Mouse (Mus musculus) liver, adult 2 months (tissue): ENCODE results near the gene Pdk2.

Experiments
- CTCF ChIP-seq: fragments of 200-500 bp; IDR thresholded peaks from 2 replicates; pipeline ENCODE4 v1.5.1; 2011; ENCODE audit warnings: low read depth, low read length, control low read depth
- POLR2A ChIP-seq: fragments of 200-500 bp; IDR thresholded peaks from 2 replicates; pipeline ENCODE4 v1.6.1; 2011; ENCODE audit warnings: low read length, control low read depth; ENCODE audit not compliant: insufficient read depth; ENCODE audit errors: extremely low read depth

DNA sequence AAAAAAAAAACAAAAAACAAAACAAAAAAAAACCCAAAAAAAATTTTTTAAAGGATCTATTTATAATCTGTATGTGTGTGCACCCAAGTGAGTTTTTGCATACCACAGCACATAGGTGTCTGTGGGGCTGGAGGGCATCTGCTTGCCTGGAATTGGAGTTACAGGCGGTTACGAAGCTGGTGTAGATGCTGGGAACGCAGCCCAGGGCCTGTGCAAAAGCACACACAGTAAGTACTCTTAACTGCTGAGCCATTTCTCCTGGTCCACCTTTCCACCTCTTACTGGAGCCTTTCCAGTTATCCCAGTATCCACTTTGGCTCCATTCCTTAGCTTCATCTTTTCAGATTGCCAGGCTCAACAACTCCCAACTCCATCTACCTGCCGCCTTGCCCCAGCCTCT is 1.9 kb upstream of the Pdk2 start:
- no peak for TF ChIP-seq CTCF
- TF ChIP-seq POLR2A, result no peak
